Mouse (Mus musculus): ENCODE measurements around the gene Mylpf.
"Not testable (repeated sequence)": the region's sequence is repeated elsewhere in the genome, so short reads cannot be mapped to it uniquely, and the experiment has no call there.

Gene Mylpf

GRCm38 (mm10) chr7:127208553-127209438 is at the start of gene Mylpf:
TSS of gene Mylpf (plus strand) at chr7:127208890.
- peak; percentile 100 for DNase-seq (ENCODE audit: inconsistent ontology term)

DNA sequence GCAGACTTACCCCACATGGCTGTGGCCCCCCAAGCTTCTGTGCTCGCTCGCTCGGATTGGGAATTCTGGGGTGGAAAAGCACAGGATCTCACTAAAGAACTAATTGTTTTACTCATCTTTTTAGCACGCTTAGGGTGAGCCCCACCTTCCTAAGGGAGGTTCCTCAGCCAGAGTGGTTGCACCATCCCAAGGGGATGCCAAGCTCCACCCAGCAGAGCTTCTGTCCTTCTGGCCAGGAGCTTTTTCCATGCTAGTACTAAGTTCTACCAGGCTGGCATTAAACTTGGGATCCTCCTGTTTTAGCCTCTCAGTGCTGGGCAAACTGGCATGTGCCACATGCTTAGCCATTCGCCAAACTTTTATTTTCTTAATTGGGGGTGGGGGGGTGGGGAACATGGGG is 46.1 kb upstream of the Mylpf start:
- DNase-seq (ENCODE audit: inconsistent ontology term) = no peak

GRCm38 (mm10) chr7:127164002-127164401 is 44.7 kb upstream of the Mylpf start:
- DNase-seq (ENCODE audit: inconsistent ontology term) = no peak

DNA sequence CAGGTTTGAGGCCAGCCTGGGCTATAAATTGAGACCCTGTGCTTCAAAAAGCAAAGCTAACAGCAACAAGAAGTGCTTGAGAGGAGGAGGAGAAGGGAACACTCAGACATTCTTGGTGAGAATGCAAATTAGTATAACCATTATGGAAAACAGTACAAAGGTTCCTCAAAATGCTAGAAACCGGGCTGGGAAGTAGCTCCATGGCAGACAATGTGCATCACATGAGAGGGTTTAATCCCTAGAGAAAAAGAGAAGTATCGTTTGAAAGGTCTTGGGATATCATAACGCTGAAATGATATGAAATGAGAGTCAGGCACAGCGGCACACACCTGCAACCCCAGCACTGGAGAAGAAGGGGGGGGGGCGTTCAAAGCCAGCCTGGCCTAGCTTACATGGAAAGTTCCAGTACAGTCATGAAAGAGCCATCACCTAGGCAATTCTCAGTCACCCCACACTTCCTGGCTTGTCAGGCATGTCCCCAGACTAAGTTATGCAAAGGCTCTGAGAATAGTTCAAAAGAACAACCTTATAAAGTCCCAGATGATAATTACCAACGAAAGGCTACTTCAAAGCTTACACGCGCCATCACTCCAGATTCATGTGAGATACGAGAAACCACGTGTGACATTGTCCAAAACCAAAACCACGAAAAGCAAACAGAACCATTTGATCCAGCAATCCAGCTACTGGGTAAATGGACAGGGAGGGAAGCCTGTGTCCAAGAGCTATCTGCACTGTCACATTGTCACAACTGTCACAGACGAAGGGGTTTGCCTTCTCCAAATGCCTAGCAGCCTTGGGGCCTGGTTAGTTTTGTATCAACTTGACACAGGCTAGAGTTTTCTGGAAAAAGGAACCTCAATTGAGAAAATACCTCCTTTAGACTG is 42.8 kb upstream of the Mylpf start:
- no peak for DNase-seq (ENCODE audit: inconsistent ontology term)

- no peak for DNase-seq (ENCODE audit: inconsistent ontology term)
Measured at GRCm38 (mm10) chr7:127166501-127166900, 42.2 kb upstream of the Mylpf start.

DNA sequence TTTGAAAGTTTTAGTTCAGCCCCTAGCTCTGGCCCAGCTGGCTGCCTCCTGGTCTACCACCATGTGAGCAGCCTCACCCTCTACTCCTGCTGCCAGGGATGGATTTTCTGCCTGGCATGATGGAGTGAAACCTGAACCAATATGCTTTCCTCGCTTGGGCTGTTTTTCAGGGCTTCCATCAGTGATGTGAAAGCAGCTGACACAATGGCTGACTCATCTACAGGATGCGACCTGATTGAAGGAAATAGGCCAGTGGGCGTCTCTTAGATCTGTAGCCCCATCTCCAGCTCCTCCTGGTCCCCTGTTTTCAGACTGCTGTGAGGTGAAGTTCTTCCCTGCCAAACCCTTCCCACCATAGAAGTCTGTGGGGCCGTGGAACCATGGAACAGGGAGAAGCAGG is 31.8 kb upstream of the Mylpf start:
- DNase-seq (ENCODE audit: inconsistent ontology term) = no peak

- no peak for DNase-seq (ENCODE audit: inconsistent ontology term)
Measured at GRCm38 (mm10) chr7:127180783-127181182, 27.9 kb upstream of the Mylpf start.

- not testable (repeated sequence) for DNase-seq (ENCODE audit: inconsistent ontology term)
Measured at GRCm38 (mm10) chr7:127181724-127182123, 27.0 kb upstream of the Mylpf start.

- DNase-seq (ENCODE audit: inconsistent ontology term) = no peak
Measured at GRCm38 (mm10) chr7:127183345-127183744, 25.3 kb upstream of the Mylpf start.

DNA sequence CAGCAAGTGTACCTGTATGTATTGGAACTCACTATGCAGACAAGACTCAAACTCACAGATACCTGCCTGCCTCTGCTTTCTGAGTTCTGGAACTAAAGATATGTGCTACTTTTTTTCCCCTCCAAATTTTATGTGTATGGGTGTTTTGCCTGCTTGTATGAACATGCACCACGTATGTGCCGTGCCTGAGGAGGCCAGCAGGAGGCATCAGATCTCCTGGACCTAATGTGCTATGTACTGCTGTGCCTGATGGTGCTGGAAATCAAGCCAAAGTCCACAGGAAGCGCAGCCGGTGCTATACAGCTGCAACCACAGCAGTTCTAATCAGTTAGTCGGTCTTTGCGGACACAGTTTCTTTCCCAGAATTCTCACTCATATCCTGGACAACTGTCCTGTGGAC is 24.9 kb upstream of the Mylpf start:
- DNase-seq (ENCODE audit: inconsistent ontology term) = no peak

- no peak for DNase-seq (ENCODE audit: inconsistent ontology term)
Measured at GRCm38 (mm10) chr7:127184720-127185119, 24.0 kb upstream of the Mylpf start.

DNA sequence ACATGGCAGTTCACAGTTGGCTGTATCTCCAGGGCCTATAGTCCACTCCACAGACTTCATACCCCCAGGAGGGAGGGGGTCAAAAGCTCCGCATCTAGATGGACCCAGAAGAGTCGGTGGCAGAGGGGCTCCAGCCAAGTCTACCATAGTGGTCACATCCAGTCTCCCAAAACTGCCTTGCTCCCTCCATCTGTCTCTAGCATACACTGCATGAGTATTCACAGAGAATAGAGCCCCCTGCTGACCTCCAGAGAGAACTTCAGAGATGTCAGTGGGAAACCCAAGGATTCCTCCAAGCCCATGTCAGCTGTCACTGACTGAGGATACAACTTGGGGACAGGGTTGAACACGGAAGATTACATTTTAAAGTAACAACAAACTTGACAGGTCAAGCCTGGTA is 23.1 kb upstream of the Mylpf start:
- no peak for DNase-seq (ENCODE audit: inconsistent ontology term)

GRCm38 (mm10) chr7:127187351-127187750 is 21.3 kb upstream of the Mylpf start:
- no peak for DNase-seq (ENCODE audit: inconsistent ontology term)

- DNase-seq (ENCODE audit: inconsistent ontology term) = no peak
Measured at GRCm38 (mm10) chr7:127188305-127189276, 20.1 kb upstream of the Mylpf start.

- DNase-seq (ENCODE audit: inconsistent ontology term) = no peak
Measured at GRCm38 (mm10) chr7:127190672-127191071, 18.0 kb upstream of the Mylpf start.

- DNase-seq (ENCODE audit: inconsistent ontology term) = no peak
Measured at GRCm38 (mm10) chr7:127192989-127193388, 15.7 kb upstream of the Mylpf start.

GRCm38 (mm10) chr7:127194011-127194632 is 14.6 kb upstream of the Mylpf start:
- DNase-seq (ENCODE audit: inconsistent ontology term) = no peak

- DNase-seq (ENCODE audit: inconsistent ontology term) = no peak
Measured at GRCm38 (mm10) chr7:127194633-127195029, 14.1 kb upstream of the Mylpf start.

DNA sequence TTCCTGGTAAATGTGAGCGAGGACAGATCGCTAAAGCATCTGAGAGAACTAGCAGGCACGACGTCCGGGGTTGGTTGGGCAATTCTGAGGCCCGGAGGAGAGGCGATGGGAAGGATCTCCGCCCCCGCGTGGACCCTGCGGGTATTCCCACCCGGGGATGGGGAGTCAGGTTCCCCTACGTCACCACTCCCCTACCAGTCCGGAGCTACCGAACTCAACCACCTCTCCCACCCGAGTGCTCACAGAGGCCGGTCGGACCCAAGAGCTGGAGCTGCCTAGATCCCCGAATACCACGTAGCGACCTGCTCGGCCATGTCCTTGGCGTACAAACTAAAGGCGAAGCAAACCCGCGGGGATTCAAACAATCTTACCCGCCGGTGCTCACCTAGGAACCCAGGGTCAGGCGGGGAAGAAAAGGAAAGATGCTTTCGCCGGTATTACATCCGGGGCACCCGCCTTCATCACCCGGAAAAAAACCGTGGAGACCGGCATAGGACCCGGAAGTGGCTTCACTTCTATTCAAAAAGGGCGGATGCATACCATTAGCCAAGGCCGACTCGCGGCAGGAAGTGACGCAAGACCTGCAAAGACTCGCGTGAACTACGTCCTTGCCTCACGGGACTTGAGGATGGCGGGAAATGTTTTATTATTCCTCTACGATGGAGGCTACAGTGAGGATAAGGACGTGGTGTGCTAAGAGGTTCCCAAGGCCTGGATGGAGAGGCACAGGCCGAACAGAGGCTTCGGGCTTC is 13.0 kb upstream of the Mylpf start, which contains the start of gene Cd2bp2:
Gene Cd2bp2, minus strand, starts transcription at position 507 of the 752 bp plus-strand sequence.
- DNase-seq (ENCODE audit: inconsistent ontology term) = peak; percentile 96

GRCm38 (mm10) chr7:127196484-127196883 is 12.2 kb upstream of the Mylpf start:
- no peak for DNase-seq (ENCODE audit: inconsistent ontology term)

Data from Muller cell, postnatal 12 days (primary cell).